Mouse (Mus musculus): ENCODE results near the gene Kpna7. TPM values are rescaled to one million over a fixed set of nuclear protein-coding genes. Genes with fewer than 3 reads are reported as not detected.

Kpna7 gene
- polyA plus RNA-seq, 1 experiment from 2014 or later = 0.08 TPM

- H3K36me3 ChIP-seq (ENCODE audit: control insufficient read depth, insufficient read depth) = no peaks in the 10 kb centered on the region
- H3K4me1 ChIP-seq (replicated peaks; ENCODE audit: control insufficient read depth, insufficient read depth, low read length) = no peaks in the 10 kb centered on the region
- ATAC-seq = no peak
- H3K4me2 ChIP-seq (replicated peaks; ENCODE audit: low read depth) = no peak overlapping the region
- no peak overlapping the region for H3K27ac ChIP-seq (ENCODE audit: low read depth, low read length)
- TF ChIP-seq CTCF (IDR thresholded peaks at IDR 0.05; ENCODE audit: low read depth) = no peak
- no peaks in the 10 kb centered on the region for H3K9me3 ChIP-seq (ENCODE audit: control insufficient read depth)
- H3K4me3 ChIP-seq (ENCODE audit: low read depth, low read length) = no peak overlapping the region
- 76% methylated on average over 10 of the region's 10 CpGs for WGBS
- no peaks in the 10 kb centered on the region for H3K27me3 ChIP-seq (replicated peaks; ENCODE audit: control insufficient read depth, insufficient read depth, low read length)
- no peak overlapping the region for H3K9ac ChIP-seq (ENCODE audit: low read depth, low read length)
These were observed 1.8 kb downstream of the Kpna7 start for GRCm38 (mm10) chr5:145081866-145082613.

GRCm38 (mm10) chr5:145075081-145075480 lies 8.7 kb downstream of the Kpna7 start:
- Histone ChIP-seq H3K4me1 (replicated peaks; ENCODE audit: control insufficient read depth, insufficient read depth, low read length) (no peaks in the 10 kb centered on the region), H3K9ac (ENCODE audit: low read depth, low read length) (no peak overlapping the region), H3K36me3 (ENCODE audit: control insufficient read depth, insufficient read depth) (no peaks in the 10 kb centered on the region), H3K27ac (ENCODE audit: low read depth, low read length) (no peak overlapping the region), H3K4me3 (ENCODE audit: low read depth, low read length) (no peak overlapping the region), H3K27me3 (replicated peaks; ENCODE audit: control insufficient read depth, insufficient read depth, low read length) (no peaks in the 10 kb centered on the region), H3K4me2 (replicated peaks; ENCODE audit: low read depth) (no peak overlapping the region), H3K9me3 (ENCODE audit: control insufficient read depth) (no peaks in the 10 kb centered on the region)
- ATAC-seq = no peak
- 57% methylated on average over 3 of the region's 3 CpGs for WGBS
- TF ChIP-seq CTCF (IDR thresholded peaks at IDR 0.05; ENCODE audit: low read depth) = no peak

DNA sequence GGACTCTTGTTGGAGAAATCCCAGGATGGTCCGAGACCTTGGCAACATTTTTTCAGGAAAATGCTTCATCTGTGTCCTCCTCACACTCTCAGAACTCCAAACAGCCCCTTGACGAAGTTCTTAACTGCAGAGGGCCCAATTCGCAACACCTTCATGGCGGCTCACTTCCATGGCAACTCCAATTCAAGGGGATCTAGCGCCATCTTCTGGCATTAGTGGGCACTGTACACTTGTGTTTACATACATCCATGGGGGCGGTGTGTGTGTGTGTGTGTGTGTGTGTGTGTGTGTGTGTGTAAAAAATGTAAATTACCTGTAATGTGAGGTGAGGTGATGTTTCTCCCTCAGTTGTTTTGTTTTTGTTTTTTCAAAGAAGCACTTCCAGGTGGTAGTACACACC lies 12.5 kb downstream of the Kpna7 start:
- Histone ChIP-seq H3K9me3 (ENCODE audit: control insufficient read depth) (no peaks in the 10 kb centered on the region), H3K4me3 (ENCODE audit: low read depth, low read length) (no peak overlapping the region), H3K4me1 (replicated peaks; ENCODE audit: control insufficient read depth, insufficient read depth, low read length) (no peaks in the 10 kb centered on the region), H3K4me2 (replicated peaks; ENCODE audit: low read depth) (no peak overlapping the region), H3K36me3 (ENCODE audit: control insufficient read depth, insufficient read depth) (no peaks in the 10 kb centered on the region), H3K9ac (ENCODE audit: low read depth, low read length) (no peak overlapping the region), H3K27ac (ENCODE audit: low read depth, low read length) (no peak overlapping the region), H3K27me3 (replicated peaks; ENCODE audit: control insufficient read depth, insufficient read depth, low read length) (no peaks in the 10 kb centered on the region)
- peak; percentile 64 for TF ChIP-seq CTCF (IDR thresholded peaks at IDR 0.05; ENCODE audit: low read depth)
- 54% methylated on average over 6 of the region's 6 CpGs for WGBS
- ATAC-seq = no peak

DNA sequence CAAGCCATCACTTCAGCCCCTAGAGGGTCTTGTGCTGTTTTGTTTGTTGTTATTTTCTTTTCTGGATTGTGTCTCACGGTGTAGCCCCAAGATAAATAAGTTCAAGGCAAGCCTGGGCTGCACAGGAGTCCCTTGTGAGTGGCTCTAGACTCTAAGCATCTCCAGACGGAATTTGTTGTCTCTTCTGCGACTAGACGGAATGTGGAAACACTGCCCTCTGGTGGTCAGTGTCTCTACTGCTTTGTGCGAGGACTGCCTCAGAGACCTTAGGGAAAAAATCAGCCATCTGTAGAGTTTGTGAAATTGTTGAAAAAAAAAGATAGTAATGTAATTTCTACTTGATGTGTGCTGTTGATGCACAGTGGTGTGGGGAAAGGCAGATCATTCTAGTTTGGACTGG lies 14.1 kb downstream of the Kpna7 start:
- Histone ChIP-seq H3K36me3 (ENCODE audit: control insufficient read depth, insufficient read depth) (no peaks in the 10 kb centered on the region), H3K4me1 (replicated peaks; ENCODE audit: control insufficient read depth, insufficient read depth, low read length) (no peaks in the 10 kb centered on the region), H3K4me3 (ENCODE audit: low read depth, low read length) (no peak overlapping the region), H3K9me3 (ENCODE audit: control insufficient read depth) (no peaks in the 10 kb centered on the region), H3K27ac (ENCODE audit: low read depth, low read length) (no peak overlapping the region), H3K4me2 (replicated peaks; ENCODE audit: low read depth) (no peak overlapping the region), H3K9ac (ENCODE audit: low read depth, low read length) (no peak overlapping the region), H3K27me3 (replicated peaks; ENCODE audit: control insufficient read depth, insufficient read depth, low read length) (no peaks in the 10 kb centered on the region)
- 1% methylated on average over 5 of the region's 5 CpGs for WGBS
- peak; percentile 88 for TF ChIP-seq CTCF (IDR thresholded peaks at IDR 0.05; ENCODE audit: low read depth)
- ATAC-seq = no peak

DNA sequence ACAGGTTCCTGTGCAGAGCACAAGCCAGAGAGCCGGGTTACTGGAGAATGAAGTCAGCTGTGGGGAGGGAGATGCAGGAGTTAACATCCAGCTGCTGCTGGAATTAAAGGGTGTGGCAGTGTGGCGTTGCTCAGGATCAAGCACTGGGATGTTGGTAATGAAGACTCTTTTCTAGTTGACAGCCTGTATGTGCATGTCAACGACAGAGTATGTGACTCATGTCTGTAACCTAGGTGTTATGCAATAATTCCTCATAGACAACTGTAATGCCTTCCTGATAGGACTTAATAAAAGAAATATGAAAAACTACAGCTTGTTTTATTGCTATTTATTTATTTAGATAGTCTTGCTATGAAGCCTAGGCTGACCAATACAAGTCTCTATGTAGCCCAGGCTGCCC lies 15.0 kb downstream of the Kpna7 start:
- Histone ChIP-seq H3K9ac (ENCODE audit: low read depth, low read length) (no peak overlapping the region), H3K27me3 (replicated peaks; ENCODE audit: control insufficient read depth, insufficient read depth, low read length) (no peaks in the 10 kb centered on the region), H3K36me3 (ENCODE audit: control insufficient read depth, insufficient read depth) (no peaks in the 10 kb centered on the region), H3K4me3 (ENCODE audit: low read depth, low read length) (no peak overlapping the region), H3K4me2 (replicated peaks; ENCODE audit: low read depth) (no peak overlapping the region), H3K9me3 (ENCODE audit: control insufficient read depth) (no peaks in the 10 kb centered on the region), H3K4me1 (replicated peaks; ENCODE audit: control insufficient read depth, insufficient read depth, low read length) (no peaks in the 10 kb centered on the region), H3K27ac (ENCODE audit: low read depth, low read length) (no peak overlapping the region)
- WGBS = 31% methylated on average over 3 of the region's 3 CpGs
- no peak for TF ChIP-seq CTCF (IDR thresholded peaks at IDR 0.05; ENCODE audit: low read depth)
- no peak for ATAC-seq

- TF ChIP-seq CTCF (IDR thresholded peaks at IDR 0.05; ENCODE audit: low read depth) = no peak
- no peaks in the 10 kb centered on the region for H3K9me3 ChIP-seq (ENCODE audit: control insufficient read depth)
- no peak overlapping the region for H3K4me3 ChIP-seq (ENCODE audit: low read depth, low read length)
- no peaks in the 10 kb centered on the region for H3K36me3 ChIP-seq (ENCODE audit: control insufficient read depth, insufficient read depth)
- no peak overlapping the region for H3K4me2 ChIP-seq (replicated peaks; ENCODE audit: low read depth)
- WGBS = 89% methylated on average over 1 of the region's 1 CpGs
- no peaks in the 10 kb centered on the region for H3K27me3 ChIP-seq (replicated peaks; ENCODE audit: control insufficient read depth, insufficient read depth, low read length)
- no peak overlapping the region for H3K9ac ChIP-seq (ENCODE audit: low read depth, low read length)
- H3K27ac ChIP-seq (ENCODE audit: low read depth, low read length) = no peak overlapping the region
- H3K4me1 ChIP-seq (replicated peaks; ENCODE audit: control insufficient read depth, insufficient read depth, low read length) = no peaks in the 10 kb centered on the region
- ATAC-seq = no peak
These were observed 19.0 kb downstream of the Kpna7 start for GRCm38 (mm10) chr5:145064765-145065340.

Measured in intestine, postnatal 0 days (tissue).